17 mouse cellular contexts compared by ENCODE assay signal in genomic region chr8:56508952-56509479, GRCm38 (mm10).
"Had no signal": no experiment of that assay in that cellular context is flagged by ENCODE, and none has a peak within 500 bp of the region (broad histone marks: within the 10 kb centered on the region; RNA-seq: fewer than 3 reads in every experiment).

No protein-coding gene starts in this region.

- H3K27ac ChIP-seq: kidney, postnatal 0 days; left cerebral cortex, adult 2 months; liver, embryonic 13.5 days; neural tube, embryonic 12.5 days; neural tube, embryonic 15.5 days; stomach, postnatal 0 days had no signal

- H3K36me3 ChIP-seq: liver, embryonic 13.5 days; neural tube, embryonic 12.5 days; neural tube, embryonic 15.5 days had no signal

- H3K27me3 ChIP-seq: liver, embryonic 13.5 days; neural tube, embryonic 12.5 days; neural tube, embryonic 15.5 days had no signal

- H3K9me3 ChIP-seq: liver, embryonic 13.5 days; neural tube, embryonic 12.5 days; neural tube, embryonic 15.5 days had no signal

- H3K4me1 ChIP-seq: liver, embryonic 13.5 days; neural tube, embryonic 12.5 days; neural tube, embryonic 15.5 days had no signal

- H3K9ac ChIP-seq: liver, embryonic 13.5 days; neural tube, embryonic 12.5 days; neural tube, embryonic 15.5 days had no signal

- H3K4me3 ChIP-seq: layer of hippocampus, adult 2 months; left cerebral cortex, adult 2 months; liver, embryonic 13.5 days; neural tube, embryonic 12.5 days; neural tube, embryonic 15.5 days had no signal

- H3K4me2 ChIP-seq: liver, embryonic 13.5 days; neural tube, embryonic 12.5 days; neural tube, embryonic 15.5 days had no signal

- DNase-seq: kidney, adult 2 months; kidney, postnatal 25 days; layer of hippocampus, adult 9-11 months; liver, embryonic 13.5 days; lung, adult 2 months; lung, postnatal 14 days; lung, postnatal 4 days; right cerebral cortex, adult 18-20 months; right cerebral cortex, postnatal 14 days; right cerebral cortex, postnatal 4 days; thymus, postnatal 25 days had no signal
